Mouse (Mus musculus): ENCODE measurements at regions not wholly inside any gene's neighbourhood (a gene's known extent, or its start where the extent isn't known, plus 50 kb on each side); places are given as distances from the start of the nearest gene placed in this dataset.
A peak's percentile ranks its signal among the peaks of the same experiment; 100 is the strongest.
"Not testable (repeated sequence)": the region's sequence is repeated elsewhere in the genome, so short reads cannot be mapped to it uniquely, and the experiment has no call there.

DNA sequence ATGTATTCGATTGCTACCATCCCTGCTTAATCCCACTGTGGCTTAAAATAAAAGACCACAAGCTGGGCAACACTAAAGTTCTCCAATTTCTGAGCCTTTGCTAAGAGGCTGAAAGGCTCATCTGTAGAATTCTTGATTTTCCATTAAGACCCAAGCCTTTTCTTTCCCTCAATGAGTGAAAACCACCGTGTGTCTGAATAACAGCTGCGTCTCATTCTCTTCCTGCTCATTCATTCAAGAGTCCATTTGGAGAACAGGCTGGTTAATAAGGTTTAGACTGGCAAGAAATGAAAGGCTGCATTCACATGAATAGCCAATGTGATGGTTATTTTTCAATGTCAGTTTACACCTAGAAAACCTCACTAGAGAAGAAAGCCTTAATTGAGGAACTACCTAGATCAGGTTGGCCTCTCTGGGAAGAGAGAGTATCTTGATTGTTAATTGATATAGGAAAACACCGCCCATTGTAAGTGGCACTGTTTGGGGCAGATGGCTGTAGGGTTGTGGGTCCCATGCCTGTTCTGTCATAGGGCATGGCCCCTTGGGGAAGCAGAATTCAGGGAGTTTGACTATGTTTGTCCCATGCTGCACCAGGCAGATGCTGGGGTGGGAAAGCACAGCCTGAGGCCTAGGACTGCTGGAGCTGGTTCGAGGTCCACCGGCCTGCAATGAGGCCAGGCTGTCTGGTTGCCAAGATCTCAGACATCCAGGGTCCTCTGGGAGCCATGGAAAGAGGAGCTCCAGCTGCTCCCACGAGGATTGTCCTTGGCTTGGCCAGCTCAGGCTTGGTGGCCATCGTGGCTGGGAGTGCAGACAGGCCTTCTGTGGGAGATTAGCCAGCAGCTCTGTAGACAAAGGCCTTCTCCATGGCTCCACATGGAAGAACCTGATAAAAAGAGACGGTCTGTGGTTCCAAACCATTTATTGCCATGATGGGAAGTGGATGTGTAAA lies 161.3 kb upstream of the Castor2 start:
- no peak for DNase-seq

DNA sequence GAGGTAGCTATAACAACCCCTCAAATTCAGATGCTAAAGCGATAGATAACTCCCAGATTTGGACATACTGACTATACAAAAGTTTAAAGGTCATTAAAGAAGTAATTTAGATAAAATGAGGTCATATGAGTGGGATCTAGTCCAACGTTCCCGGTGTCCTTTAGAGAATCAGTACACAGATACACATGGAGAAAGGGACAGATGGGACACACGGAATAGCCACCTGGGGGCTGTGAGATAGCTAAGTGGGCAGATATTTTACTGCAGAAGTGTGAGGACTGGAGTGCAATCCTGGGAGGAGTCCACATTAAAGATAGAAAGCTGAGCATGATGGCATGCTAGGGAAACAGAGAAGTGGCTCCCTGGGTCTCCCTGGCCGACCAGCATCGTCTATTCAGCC lies 164.1 kb upstream of the Castor2 start:
- no peak for DNase-seq

DNA sequence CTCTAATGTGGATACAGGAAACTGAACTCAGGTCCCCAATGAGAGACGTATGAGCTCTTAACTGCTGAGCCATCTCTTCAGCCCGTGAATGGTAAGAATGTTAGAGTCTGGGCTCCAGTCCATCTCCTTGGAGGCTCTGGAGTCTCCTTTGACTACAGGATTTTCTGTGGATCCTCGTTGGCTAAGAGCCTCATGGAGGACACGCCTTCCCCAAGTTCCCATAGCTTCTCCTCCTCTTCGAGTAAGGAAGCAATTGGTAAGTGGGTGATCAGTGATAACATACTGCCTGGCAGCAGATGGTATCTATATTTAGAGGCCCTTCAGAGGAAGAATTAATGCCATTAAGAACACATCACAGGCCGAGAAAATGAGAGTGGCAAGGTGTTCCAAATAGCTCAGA lies 164.5 kb upstream of the Castor2 start:
- no peak for DNase-seq

DNA sequence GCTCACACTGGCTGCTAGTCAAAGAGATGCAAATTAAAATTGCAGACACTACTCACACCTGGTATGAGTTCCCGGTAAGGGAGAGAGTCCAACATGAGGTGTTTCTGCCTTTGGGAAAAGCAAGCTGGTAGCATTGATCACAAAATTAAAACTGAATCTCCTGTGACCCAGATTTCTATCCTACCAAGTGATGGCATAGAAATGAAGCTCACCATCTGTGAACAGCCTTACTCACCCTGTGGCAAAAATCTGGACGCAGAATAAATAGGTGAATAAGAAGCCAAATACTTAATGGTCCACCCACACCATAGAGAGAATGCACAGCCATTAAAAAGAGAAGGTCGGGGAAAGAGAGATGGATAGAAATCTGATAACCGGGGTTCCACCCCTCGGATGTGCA lies 169.4 kb upstream of the Castor2 start:
- no peak for DNase-seq

DNA sequence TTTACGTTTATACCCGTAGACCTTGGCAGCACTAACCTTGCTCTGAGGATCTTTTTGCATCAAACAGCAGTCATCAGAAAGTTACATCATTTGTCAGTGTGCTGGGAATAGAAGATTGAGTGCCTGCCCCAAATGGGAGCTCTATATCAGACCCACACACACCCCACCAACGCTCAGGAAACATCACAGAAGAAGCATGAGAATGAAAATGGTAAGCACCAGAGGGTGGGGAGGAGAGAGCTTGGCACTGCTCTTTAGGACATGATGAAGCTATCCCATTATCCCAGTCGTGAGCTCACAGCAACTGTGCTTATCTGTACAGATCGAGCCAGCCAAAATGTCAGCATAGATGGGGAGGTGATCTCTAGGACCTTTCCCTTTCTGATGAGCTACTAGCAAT lies 172.5 kb upstream of the Castor2 start:
- no peak for DNase-seq

DNA sequence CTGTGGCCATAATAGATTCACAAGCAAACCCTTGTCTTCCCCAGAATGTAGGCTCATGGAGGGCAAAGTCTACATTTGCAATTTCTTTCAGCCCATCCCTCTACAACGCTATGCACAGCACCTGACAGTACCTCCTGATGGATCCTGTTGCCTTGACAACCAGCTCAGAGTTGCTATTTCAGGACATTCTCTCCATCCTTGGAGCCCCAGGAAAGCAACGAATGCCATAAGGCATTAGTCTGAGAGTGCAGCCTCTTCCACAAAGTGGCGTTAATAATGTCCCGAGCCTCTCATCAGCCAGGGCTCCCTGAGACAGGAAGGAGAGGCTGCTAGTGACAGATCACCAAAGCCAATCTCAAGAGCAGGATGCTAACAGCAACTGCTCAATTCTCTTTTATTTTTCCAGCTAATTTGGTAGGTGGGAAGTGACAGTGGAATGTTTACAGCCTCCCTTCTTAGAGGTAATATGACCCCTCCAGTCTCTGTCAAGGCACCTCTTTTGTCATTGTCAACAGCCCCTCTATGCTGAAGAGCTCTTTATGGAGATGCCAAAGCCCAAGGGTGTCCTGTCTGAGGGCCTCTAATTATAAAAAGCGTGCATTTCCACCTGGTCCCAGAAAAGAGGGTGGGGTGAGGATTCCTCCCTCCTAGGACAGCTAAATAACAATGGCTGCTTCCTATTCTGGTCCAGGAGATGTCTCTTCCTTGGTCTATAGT lies 174.2 kb upstream of the Castor2 start:
- no peak for DNase-seq

DNA sequence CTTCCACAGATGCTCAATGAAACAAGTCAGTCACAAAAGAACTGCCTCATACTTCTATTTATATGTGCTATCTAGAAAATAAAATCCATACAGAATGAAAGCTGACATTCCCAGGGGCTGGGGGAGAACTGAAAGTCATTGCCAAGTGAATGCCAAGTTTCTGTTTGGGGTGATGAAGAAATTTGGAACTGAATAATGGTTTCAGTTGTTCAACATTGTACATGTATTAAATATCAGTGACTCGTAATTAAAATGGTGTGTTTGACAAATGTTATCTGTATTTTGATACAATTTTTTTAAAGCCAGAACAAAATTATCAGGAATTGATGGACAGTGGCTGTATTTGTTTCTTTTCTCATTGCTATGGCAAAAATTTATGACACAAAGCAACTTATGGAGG lies 177.3 kb upstream of the Castor2 start:
- no peak for DNase-seq

DNA sequence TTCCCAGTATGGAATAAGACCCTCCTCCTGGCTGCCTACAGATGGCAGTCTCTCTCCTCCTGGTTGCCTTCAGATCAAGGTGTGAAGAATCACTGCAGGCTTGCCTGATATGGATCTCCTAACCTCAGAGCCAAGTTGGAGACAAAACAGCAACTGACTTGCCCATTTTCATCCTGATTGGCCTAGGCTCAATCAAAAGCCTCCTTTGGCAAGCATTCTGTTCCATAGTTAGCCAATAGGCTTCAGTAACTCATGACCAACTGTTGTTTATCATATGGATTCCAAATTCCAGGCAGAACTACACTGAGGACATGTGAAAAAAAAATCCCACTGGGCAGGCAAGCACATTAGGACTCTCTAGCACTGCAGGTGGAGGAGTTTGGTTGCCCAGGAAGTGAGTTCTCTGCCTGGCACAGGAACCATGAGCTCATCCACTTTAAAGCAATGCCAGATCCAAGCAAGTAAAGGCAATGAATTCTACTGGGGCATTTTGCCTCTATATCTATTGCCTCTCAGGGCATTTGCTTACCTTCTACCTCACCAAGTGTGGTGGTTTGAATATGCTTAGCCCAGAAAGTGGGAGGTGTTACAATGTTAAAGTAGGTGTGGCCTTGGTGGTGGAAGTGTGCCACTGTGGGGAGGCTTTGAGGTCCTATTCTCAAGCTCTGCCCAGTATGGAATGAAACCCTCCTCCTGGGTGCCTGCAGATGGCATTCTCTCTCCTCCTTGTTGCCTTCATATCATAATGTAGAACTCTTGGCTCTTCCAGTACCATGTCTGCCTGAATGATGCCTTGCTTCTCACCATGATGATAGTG lies 183.6 kb upstream of the Castor2 start:
- DNase-seq, result no peak

DNA sequence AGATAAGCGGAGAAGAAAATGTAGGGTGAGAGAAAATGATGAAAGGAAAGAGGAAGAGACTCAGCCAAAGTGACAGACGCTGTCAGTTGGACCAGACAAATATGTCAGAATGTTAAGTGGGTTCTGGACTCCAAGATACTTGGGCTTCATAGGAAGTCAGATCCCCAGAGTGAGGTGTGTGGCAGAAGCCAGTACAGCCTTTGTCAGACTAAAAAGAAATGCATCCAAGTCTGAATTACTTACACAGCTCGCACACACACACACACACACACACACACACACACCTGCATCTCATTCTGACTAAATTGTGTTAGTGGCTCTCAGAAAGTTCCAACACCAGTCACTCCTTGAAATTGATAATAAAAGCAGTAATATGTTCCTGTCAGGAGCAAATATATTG lies 192.1 kb upstream of the Castor2 start:
- no peak for DNase-seq

DNA sequence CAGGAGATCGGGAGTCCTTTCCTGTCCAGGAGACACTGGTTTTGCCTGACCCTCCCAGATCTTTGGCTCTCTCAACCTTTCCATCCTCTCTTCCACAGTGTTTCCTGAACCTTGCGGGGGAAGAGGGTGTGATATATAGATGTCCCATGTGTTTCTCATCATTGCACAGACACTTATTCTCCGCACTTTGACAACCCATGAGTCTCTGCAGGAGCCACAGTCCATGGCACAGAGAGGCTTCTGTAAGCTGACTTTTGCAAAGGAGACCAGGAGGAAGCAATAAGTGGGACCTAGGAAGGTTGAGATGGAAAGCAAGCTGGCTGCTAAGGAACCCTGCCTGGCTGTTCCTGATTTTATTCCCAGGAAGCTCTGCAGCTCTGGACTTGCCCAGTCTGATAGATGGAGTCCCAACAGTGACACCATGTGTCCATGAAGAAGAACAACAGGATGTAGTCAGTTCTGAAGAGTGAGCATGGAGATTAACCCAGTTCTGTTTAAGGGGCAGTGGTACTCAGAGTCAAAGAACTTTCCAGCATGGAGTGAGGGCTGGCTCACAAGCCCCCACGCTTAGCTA lies 201.4 kb upstream of the Castor2 start:
- no peak for DNase-seq

DNA sequence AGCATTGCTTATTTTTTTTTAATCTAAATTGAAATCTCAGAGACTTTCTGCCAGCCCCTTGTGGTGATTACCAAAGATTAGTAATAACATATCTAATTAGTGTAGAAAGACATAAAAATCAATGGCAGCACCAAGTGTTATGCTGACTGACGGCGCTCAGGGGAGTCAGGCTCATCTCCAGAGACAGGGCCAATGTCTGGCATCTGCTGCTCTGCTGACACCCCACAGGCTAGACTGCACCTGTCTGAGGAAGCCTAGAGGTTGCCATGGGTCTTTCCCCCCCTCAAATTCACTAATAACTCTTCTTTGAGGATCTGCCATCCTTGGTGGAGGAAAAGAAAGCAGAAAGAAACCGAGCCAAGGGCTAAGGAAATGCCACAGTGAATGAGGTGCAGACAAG lies 208.8 kb upstream of the Castor2 start:
- DNase-seq, result no peak

DNA sequence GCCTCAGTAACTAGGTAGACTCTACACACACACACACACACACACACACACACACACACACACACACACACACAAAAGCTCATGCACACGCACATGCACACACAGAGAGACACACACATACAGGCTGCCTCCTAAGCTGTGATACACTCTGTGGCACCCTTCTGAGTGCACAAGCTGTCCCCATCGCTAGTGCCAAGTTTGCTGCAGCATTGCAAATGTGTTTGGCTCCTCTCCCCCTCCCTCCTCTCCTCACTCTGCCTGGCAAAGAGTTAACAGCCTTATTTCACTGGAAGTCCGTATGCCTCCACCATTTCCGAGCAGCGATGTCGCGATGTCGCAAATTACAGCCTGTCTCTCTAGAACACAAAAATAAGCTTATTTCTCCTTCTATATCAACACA lies 209.7 kb upstream of the Castor2 start:
- peak; percentile 4 for DNase-seq

DNA sequence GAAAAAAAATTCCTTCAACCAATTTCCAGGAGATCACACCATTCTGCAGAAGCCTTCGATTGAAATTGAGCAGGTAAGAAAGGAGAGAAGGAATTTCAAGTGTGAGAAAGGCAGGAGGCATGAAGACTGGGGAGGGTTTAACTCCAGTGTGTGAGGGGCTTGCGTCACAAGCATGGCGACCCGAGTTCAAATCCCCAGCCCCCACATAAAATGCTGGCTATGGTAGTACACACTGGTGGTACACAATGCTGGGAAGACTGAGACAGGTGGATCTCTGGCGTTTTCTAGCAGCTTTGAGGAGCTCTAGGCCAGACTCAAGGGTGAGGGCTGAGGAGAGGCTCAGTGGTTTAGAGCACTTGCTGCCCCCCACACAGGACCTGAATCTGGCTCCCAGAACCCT lies 214.0 kb upstream of the Castor2 start:
- DNase-seq, result no peak

DNA sequence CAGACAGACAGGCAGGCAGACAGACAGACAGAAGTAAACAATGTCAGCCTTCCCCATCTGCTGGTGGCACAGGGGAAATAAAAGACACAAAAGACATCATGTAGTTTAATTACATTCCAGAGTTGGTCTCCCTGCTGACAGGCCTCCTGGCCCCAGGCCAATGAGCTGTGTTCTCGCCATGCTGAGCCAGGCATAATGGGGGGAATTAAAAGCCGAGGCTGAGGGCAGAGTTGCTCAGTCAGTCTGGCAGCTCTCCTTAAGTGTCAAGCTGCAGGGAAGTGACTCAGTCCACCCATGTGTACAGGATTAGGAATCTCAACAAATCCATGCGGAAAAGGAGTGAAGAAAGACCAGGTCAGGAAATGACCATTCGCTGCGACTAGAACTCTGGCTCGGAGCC lies 214.5 kb upstream of the Castor2 start:
- DNase-seq, result peak; percentile 57

DNA sequence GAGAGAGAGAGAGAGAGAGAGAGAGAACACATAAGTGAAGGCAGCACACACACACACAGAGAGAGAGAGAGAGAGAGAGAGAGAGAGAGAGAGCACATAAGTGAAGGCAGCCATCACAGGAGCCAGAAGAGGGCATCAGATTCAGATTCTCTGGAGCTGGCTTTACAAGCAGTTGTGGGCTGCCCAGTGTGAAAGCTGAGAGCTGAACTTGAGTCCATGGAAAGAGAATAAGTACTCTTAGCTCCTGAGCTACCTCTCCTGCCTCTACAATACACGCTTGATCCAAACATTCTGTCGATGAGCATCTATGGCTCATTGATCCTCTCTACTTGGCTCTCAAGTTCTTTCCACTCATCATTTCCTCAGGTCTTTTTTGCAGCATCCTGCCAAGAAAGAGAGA lies 214.9 kb upstream of the Castor2 start:
- no peak for DNase-seq

DNA sequence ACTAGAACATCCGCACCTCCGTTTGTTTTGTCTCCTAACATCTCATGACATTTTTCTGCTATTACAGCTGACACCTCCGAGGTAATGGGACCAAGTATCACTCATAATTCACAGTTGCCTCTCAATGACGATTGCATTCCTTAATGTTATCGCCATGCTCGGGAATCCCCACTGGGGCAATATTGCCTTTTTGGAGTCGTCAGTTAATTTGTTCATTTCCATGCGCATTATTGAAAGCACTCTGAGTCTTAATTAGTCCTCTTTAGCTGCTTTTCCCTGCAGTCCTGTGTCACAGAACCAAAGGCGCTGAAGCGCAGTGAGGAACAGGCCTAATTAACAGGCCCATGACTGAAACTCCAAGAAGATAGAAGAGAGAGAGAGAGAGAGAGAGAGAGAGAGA lies 255.0 kb upstream of the Castor2 start:
- DNase-seq, result no peak

DNA sequence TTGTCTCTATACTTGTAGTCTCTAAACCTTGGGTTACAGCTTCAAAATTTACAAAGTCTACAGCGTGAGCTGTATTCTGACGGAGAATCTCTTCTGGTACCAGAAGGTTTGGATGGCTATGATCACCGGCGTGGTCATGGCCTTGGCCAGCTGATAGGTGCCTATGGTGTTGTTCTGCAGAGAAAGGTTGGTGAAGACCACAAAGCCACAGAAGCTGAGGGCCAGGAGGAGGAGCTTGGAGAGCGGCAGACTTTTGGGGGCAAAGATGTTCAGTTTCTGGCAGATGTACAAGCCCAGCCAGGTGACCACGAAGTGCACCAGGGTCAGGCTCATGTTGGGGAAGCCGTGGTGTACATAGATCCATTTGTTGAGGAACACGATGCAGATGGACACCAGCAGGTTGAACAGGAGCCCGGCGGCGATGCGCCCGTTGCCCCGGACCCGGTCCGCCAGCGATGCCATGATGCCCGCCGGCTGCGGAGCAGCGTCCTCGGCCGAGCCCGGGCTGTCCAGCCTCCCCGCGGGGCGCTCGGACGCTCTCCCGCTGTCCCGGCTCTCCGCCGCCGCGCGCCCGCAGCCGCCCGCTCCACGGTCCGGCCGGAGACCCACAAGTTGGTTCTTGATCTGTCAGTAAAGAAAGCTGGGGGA lies 257.3 kb upstream of the Castor2 start:
- DNase-seq, result not testable (repeated sequence)

DNA sequence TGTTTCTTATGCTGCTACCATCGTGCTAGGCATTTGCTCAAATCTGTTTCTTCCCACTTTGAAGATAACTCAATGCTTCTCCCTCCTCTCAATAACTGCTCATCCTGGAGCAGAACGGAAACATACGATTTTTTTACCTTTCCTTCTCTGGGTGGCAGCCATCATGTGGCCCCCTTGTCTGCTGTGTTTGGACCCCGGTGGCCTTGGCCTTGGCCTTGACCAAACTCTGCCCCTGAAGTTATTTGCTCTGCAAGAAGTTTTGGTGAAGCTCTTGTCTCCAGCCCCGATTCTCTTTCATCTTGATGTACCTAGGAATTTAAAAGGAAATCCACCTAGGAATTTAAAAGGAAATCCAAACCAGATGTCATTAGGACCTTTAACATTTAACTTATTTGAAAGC lies 261.2 kb upstream of the Castor2 start:
- no peak for DNase-seq

DNA sequence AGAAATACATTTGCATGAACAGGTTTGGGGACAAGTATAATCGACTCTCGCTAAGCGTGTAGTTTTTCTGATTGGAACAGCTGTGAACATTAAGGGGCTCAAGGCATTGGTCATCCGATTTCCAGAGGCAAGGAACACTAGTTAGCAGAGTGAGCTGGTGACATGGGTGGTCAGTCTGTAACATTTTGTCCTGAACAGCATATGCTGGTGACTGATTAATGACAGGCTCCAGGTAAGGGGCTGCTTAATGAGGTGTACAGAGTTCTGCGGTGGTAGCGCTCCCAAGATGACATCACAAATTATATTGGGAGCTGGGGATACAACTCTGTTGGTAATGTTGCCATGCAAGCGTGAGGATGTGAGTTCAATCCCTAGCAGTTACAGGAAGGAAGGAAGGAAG lies 266.3 kb upstream of the Castor2 start:
- DNase-seq, result no peak

DNA sequence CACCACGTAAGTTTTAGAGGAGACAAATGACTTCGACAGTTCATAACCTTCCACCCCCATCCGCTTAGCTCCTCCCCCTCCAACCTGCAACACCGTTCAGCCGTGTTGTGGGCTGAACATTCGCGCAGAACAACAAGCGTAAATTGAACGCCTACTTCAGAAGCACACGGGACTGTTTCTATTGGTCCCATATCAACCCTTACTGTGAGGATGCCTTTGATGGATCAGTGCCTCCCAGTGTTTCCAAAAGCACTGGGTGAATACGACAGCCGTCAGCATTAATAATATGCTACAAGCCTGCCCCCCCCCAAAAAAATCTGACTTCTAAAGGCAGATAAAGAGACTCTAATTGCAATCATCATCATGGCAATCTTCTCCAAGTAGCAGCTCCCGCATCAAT lies 271.3 kb upstream of the Castor2 start:
- DNase-seq, result no peak

DNA sequence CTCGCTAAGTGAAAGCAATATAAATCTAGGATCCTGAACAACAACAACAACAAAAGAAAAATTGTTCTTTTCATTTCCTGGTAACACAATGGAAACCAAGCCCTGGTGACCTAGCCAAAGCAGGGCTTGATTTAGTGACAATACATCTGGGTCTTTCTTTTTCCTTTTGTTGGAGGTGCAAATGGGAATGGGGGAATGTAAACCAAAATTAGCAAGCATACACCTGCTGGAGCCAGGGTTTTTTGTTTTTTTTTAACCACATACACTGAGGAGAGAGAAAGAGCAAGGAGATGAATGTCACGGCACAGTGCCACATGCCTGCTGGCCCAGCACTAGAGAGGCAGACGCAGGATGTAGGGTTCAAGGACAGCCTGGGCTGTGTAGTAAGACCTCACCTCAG lies 275.6 kb upstream of the Castor2 start:
- no peak for DNase-seq

DNA sequence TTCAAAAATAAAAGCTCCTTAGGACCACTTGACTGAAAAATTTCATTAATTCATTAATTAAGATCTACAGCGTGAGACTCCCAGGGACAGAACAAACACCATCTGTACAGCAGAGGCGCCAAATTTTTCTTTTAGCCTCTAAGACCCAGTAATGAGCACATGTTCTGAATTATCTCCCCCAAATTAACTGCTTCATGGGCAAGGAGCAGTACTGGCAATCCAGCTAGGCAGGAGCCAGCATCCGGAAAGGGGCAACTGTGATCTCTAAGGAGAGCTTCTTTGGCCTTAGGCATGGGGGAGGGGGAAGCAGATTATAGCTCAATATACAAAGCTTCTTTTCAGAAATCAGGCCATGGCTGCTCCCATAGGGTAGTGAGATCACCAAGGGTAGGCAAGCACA lies 278.2 kb upstream of the Castor2 start:
- DNase-seq, result no peak
